Mouse (Mus musculus): ENCODE data around the gene Gm49388.
"Not testable (repeated sequence)": the region's sequence is repeated elsewhere in the genome, so short reads cannot be mapped to it uniquely, and the experiment has no call there.

The Gm49388 gene

DNA sequence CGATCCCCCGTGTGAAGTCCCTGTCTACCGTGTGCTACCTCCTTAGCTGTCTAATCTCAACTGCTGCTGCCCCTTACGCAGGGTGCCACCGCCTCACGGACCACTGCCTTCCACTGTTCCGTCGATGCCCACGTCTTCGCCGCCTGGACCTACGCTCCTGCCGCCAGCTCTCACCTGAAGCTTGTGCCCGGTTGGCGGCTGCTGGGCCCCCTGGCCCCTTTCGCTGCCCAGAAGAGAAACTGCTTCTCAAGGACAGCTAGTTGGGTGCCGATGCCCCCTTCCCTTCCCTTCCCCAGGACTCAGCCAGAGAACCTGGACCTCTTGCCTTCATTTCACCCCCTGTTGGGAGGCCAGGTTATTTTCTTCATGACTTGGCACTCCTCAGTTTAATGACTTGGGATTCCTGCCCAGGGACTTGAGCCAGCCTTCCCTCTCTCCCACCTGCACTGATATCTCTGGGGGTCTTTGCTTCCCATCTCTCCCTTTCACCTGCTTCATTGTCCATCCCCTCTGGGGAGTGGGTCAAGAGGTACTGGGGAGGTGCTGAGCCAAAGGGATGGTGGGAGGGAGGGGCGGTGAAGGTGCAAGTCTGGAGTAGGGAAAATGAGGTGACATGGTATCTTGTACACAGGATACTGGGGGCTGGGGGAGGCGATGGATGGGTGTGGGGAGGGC lies 17.6 kb upstream of the Gm49388 start:
- no peak for DNase-seq (ENCODE audit: low read depth in 2 of 2, low spot score in 2 of 2)

GRCm38 (mm10) chr7:127768346-127768996 lies 16.9 kb upstream of the Gm49388 start:
- no peak for DNase-seq (ENCODE audit: low read depth in 2 of 2, low spot score in 2 of 2)

DNA sequence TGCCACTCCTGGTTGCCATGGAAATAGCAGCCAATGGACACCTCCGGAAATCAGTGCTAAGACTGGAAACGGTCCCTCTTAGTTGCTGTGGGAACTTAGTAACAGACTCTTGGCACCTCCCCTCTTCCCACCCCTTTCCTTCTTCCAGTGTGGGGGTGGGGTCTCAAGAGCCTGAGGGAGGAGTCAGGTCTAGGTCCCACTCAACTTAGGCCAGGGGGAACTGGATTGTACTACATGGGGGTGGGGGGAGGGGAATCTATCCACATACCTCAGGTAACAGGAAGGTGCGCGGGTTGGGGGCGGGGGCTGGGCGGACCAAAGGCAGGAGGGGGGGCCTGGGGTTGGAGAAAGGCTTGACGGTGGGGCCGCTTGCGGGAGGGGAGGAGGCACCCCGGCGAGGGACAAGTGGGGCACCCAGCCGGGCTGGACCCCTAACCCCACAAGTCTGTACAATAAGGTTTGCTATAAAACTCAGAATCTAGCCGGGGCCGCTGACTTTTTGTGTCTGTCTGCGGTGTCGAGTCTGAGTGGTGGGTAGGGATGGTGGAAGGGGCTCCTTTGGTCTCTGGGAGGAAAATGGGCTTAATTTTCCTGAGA lies 16.3 kb upstream of the Gm49388 start:
- peak; percentile 33 to 46 for DNase-seq (ENCODE audit: low read depth in 2 of 2, low spot score in 2 of 2)

GRCm38 (mm10) chr7:127769651-127770038 lies 15.8 kb upstream of the Gm49388 start, which contains the start of gene Orai3:
TSS of gene Orai3 (plus strand) at chr7:127769815.
- peak in 1 of 2 experiments; percentile 32 for DNase-seq (ENCODE audit: low read depth in 2 of 2, low spot score in 2 of 2)

DNA sequence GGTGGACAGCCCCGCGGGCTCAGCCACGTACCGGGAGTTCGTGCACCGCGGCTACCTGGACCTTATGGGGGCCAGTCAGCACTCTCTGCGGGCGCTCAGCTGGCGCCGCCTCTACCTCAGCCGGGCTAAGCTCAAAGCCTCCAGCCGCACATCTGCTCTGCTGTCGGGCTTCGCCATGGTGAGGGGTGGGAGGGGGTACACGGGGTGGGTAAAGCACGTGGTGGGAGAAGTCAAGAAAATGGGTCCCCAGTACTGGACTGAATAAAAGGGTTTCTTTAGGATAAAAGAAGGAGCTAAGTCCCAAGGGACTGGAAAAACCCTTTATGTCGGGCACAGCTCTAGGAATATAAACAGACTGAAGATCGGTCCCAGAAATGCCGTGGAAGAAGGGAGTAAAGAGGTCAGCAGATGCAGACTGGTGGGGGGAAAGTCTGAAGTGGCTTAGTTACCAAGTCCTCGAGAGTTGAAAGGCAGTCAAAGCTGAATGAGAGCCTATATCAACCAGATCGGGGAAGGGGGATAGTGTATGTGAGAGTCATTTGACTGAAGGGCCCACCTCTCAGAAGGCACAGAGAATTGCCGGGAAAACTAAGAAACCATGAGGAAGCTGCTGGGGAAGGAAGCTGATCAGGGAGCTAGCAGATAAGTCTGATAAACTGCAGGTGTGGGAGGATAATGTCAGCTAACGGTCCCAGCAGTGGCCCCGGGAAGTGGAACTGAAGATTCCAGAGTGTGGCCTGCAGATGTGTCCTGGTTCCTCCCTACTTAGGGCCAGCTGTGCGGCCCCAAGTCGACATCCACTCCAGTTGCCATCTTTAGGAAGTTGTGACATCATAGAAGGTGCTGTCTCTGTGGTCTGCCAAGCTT lies 15.1 kb upstream of the Gm49388 start:
- DNase-seq (ENCODE audit: low read depth in 2 of 2, low spot score in 2 of 2) = no peak

DNA sequence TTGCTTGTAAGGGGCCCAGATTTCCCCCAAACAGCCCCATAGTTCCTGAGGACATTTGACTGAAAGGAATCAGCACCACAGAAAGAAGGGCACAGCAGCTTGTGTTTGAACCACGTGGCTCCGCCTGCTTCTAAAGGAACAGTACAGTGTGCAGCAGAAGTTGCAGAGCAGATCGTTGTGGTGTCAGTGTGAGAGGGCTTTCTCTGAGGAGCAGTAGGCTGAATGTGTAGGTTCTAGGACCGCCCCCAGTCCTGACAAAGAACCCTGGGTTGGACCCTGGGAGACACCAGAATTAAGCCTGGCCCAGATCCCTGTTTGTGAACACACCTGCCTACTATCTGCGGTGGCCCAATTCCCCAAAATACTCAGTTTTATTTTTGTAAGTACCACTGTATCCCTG lies 14.1 kb upstream of the Gm49388 start:
- no peak for DNase-seq (ENCODE audit: low read depth in 2 of 2, low spot score in 2 of 2)

GRCm38 (mm10) chr7:127772080-127772479 lies 13.3 kb upstream of the Gm49388 start:
- no peak for DNase-seq (ENCODE audit: low read depth in 2 of 2, low spot score in 2 of 2)

GRCm38 (mm10) chr7:127772557-127772956 lies 12.9 kb upstream of the Gm49388 start:
- DNase-seq (ENCODE audit: low read depth in 2 of 2, low spot score in 2 of 2) = no peak

DNA sequence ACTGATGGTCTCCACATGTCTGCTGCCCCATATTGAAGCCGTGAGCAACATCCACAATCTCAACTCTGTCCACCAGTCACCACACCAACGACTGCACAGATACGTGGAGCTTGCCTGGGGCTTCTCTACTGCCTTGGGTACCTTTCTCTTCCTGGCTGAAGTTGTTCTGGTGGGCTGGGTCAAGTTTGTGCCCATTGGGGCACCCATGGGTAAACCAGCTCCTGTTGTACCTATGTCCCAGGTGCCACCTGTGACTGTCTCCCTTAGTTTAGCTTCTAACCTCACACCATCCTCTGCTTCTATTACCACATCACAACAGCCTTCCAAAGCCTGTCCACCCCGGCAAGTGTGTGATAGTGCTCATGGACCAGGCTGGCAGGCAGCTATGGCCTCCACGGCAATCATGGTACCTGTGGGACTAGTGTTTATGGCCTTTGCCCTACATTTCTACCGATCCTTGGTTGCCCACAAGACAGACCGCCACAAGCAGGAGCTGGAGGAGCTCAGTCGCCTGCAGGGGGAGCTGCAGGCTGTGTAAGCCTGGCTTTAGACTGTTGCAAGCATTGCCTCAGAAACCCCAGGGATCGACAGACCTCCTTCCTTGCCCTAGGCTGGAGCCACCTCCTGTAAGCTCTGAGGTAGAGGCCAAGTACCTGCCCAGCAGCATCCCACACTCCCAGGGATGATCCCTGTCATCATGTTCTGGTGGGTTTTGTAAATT lies 11.6 kb upstream of the Gm49388 start:
- DNase-seq (ENCODE audit: low read depth in 2 of 2, low spot score in 2 of 2) = peak; percentile 63 to 75

- not testable (repeated sequence) for DNase-seq (ENCODE audit: low read depth in 2 of 2, low spot score in 2 of 2)
Observed at GRCm38 (mm10) chr7:127775837-127776236, 9.6 kb upstream of the Gm49388 start.

DNA sequence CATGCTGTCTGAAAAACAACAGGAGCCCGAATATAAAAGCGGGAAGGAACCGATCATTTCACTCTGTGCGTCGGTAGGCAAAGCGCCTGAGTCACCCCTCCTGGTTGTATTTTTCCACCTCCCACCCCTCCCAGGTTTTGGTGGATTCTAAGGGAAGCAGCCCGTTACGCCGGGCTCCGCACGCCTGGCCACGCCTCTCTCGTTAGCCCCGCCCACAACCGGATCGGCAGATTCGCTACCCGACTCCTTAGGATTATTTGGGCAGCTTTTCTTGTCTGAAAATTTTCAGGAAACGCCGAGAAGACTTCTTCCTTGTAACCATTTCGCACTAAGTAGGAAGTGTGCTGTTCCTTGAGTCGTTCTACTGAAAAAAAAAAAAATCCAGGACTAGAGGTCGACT lies 9.0 kb upstream of the Gm49388 start, which contains the start of gene Setd1a:
Gene Setd1a (plus strand): TSS at position 245 of the 400 bp plus-strand sequence.
- peak; percentile 64 to 78 for DNase-seq (ENCODE audit: low read depth in 2 of 2, low spot score in 2 of 2)

DNA sequence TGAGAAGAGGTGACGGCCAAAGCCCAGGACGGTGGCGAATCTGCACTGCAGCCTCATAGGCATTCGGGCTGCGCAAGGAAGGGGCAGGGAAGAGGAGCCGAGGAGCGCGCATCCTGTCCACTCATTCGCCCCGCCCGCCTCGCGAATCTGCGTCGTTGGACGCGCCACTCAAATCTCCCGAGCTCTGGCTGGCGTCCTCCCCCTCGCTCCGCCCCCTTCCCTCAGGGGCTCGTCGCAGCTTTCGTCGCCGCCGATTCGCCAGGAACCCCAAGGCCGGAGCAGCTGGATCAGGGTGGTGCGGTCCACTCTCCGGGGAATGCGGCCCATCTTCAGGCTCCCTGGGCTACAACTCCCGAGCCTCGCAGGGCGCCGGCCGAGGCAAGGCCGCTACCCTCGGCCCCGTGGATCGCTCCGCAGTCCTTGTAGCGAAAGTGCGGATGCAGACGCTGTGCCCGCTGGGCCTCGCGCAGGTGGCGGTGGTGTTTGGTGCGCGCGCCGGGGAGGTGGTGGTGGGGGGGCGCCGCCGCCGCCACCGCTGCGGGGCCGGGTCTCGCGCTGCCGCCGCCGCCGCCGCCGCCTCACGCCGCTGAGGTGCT lies 8.4 kb upstream of the Gm49388 start:
- DNase-seq (ENCODE audit: low read depth in 2 of 2, low spot score in 2 of 2) = peak; percentile 93 to 95

- DNase-seq (ENCODE audit: low read depth in 2 of 2, low spot score in 2 of 2) = peak in 1 of 2 experiments; percentile 21
Observed at GRCm38 (mm10) chr7:127777474-127778266, 7.7 kb upstream of the Gm49388 start.

DNA sequence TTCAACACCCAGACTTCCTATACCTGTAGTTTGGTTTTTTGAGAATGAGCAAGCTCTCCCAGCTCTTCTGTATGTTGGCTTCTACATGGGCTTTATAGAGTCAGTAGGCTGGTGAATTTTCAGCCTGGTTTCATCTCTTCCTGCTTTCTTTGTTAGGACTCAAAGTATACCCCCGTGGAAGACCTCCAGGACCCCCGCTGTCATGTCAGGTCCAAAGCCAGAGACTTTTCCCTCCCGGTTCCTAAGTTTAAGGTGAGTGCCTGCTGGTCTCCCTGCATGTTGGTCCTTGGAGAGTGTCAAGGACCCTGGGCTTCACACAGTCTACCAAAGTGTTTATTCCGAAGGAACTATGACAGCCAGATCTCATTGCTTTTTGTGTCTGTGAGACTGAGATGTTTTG lies 7.1 kb upstream of the Gm49388 start:
- DNase-seq (ENCODE audit: low read depth in 2 of 2, low spot score in 2 of 2) = no peak

DNA sequence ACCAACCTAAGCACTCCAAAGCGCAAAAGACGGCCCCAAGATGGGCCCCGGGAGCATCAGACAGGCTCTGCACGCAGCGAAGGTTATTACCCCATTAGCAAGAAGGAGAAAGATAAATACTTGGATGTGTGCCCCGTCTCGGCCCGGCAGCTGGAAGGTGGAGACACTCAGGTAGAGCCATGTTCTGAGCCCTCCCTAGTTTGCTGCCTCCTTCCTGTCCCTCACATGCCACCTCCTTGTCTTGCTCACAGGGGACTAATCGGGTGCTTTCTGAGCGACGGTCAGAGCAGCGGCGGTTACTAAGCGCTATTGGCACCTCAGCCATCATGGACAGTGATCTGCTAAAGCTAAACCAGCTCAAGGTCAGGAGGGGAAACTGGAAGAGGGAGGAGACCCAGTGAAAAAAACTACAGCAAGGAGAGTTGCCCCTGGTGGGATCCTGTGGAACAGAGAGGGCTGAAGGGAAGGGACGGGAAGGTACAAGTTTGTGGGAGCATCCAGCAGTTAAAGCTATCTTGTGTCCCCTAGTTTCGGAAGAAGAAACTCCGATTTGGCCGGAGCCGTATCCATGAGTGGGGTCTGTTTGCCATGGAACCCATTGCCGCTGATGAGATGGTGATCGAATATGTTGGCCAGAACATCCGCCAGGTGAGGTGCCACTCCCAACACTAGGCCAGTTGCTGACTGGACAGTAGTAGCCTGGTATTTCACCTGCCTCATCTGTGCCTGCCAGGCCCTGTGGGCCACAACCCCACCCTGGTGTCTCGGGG lies 11.9 kb downstream of the Gm49388 start:
- no peak for DNase-seq (ENCODE audit: low read depth in 2 of 2, low spot score in 2 of 2)

DNA sequence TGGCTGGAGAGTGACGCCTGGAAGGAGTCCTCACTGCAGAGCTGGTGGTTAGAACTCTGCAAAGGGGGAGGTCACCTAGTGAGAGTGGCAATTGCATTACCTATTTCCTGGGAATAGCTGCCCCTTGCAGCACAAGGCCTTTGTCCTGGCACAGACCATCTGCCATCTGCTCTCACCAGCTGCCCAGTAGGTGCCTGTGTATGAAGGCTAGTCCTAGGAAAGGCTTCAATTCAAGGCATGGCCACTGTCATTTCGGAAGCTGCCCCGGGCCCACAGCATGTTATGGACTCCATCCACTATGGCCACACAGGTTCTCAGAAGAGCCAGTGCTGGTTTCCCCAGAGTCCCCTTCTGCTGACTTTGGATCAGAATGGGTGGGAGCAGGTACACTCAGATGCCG lies 13.2 kb downstream of the Gm49388 start:
- no peak for DNase-seq (ENCODE audit: low read depth in 2 of 2, low spot score in 2 of 2)

- no peak for DNase-seq (ENCODE audit: low read depth in 2 of 2, low spot score in 2 of 2)
Observed at GRCm38 (mm10) chr7:127799211-127799610, 13.8 kb downstream of the Gm49388 start.

- no peak for DNase-seq (ENCODE audit: low read depth in 2 of 2, low spot score in 2 of 2)
Observed at GRCm38 (mm10) chr7:127799738-127800137, 14.3 kb downstream of the Gm49388 start.

Data from CD8-positive naive resting alpha-beta T cell, adult 2 months (primary cell).